Mouse (Mus musculus): ENCODE data around the gene Trmt10b. TPM values are rescaled to one million over a fixed set of nuclear protein-coding genes. Genes with fewer than 3 reads are reported as not detected.

Trmt10b gene
- total RNA-seq (2021): 10 to 100 TPM; 16.1 to 18.0 TPM

DNA sequence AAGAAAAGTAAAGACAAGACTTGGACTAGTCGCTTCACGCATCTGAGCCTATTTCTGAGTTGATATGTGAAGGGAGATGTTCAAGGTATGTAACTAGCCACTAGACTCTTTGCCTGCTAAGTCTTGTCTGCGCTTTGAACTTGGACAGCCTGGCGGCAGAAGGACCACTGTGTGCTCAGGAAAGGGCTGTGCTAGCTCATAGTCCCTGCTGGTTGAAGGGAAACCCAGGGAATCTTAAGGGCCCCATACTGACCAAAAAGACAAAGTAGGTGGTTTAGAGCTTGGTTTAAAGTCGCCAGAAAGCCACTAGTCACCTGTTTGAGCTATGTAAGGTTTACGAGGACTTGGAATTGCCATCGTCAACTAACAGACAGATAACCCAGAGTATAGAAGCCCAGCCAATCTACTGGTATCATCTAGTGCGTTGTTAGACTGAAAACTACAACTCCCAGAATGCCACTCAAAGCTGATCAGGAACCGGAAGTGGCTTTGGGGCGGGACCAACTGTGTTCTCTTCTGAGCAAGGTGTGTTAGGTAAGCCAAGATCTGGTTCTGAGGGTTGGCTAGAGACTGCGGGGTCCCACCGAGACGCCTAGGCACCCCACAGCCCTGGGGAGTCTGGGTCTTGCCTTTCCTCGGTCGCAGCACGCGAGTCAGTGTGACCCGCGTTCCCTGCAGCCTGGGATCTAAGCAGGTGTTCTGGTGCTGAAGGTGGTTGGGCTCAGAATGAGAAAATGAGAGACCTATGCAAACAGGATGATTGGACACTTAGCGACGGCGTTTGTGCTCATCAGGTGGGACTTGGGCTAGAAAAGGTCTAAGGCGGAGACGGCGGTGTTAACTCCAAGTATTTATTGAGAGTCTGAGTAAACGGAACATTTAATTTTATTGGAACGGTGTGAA lies at the start of gene Trmt10b:
Trmt10b (plus strand) TSS at position 466 of the 903 bp plus-strand sequence.
- DNase-seq (ENCODE audit: extremely low spot score in 1 of 2, low spot score in 1 of 2): peak; percentile 36 to 58

DNA sequence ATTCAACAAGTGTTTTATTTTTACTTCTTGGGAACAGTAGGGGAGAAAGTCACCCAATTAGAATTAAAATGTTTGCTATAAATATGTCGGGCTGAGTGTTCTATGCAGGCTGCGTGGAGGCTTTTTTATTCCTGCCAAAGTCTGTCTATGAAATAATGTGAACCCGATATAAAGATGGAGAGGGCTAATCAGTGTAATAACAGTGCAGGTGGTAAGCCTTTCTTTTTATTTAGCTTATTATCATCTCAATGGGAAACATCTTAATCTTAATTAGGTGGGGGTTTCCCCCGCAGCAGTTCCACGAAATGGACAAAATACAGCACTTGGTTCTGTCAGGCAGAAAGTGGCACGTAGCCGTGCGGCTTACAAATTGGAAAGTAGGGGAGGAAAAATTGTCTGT lies 45.7 kb upstream of the Trmt10b start:
- no peak for DNase-seq (ENCODE audit: extremely low spot score in 1 of 2, low spot score in 1 of 2)

DNA sequence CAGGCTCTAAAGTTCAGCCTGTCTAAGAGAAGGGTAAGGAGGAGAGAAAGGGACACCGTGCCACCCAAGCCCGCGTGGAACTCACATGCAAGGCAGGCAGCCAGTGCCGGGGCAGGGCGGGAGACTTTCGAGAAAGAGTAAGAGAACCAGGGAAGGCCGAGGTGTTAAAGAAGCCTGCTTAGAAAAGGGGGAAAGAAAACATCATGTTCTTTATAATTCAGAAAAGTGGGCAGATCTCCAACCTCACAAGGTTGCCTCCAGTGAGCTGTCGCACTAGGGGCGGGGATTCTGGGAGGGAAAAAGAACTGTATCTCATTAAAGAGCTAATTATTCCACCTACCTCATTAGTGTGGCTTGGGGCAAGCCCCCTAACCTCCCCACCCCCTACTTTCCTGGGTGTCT lies 44.1 kb upstream of the Trmt10b start:
- no peak for DNase-seq (ENCODE audit: extremely low spot score in 1 of 2, low spot score in 1 of 2)

GRCm38 (mm10) chr4:45253839-45254601 lies 42.9 kb upstream of the Trmt10b start:
- no peak for DNase-seq (ENCODE audit: extremely low spot score in 1 of 2, low spot score in 1 of 2)

GRCm38 (mm10) chr4:45259232-45259832 lies 37.6 kb upstream of the Trmt10b start:
- no peak for DNase-seq (ENCODE audit: extremely low spot score in 1 of 2, low spot score in 1 of 2)

- no peak for DNase-seq (ENCODE audit: extremely low spot score in 1 of 2, low spot score in 1 of 2)
These were observed 35.4 kb upstream of the Trmt10b start for GRCm38 (mm10) chr4:45261551-45261950.

- DNase-seq (ENCODE audit: extremely low spot score in 1 of 2, low spot score in 1 of 2): no peak
These were observed 29.0 kb upstream of the Trmt10b start for GRCm38 (mm10) chr4:45267883-45268282.

GRCm38 (mm10) chr4:45271041-45271452 lies 25.9 kb upstream of the Trmt10b start:
- DNase-seq (ENCODE audit: extremely low spot score in 1 of 2, low spot score in 1 of 2): peak; percentile 54 to 59

DNA sequence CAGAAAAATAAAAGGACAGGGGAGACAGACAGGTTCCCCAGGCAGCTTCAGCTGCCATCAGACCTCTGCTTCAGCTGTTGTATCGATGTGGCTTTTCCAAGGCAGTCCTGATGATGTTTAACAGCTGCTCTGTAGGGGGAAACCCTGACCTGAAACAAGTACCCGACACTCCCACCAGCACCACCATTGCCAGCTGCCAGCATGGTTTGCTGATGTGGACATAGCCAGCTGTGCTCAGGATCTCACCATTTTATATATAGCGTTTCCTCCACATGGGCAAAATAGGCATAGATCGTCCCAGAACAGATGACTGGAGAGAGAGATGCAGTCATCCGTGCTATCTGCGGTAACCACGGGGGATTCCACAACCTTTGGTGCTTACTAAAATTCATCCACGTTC lies 21.2 kb upstream of the Trmt10b start:
- no peak for DNase-seq (ENCODE audit: extremely low spot score in 1 of 2, low spot score in 1 of 2)

GRCm38 (mm10) chr4:45279292-45279691 lies 17.6 kb upstream of the Trmt10b start:
- DNase-seq (ENCODE audit: extremely low spot score in 1 of 2, low spot score in 1 of 2): no peak

DNA sequence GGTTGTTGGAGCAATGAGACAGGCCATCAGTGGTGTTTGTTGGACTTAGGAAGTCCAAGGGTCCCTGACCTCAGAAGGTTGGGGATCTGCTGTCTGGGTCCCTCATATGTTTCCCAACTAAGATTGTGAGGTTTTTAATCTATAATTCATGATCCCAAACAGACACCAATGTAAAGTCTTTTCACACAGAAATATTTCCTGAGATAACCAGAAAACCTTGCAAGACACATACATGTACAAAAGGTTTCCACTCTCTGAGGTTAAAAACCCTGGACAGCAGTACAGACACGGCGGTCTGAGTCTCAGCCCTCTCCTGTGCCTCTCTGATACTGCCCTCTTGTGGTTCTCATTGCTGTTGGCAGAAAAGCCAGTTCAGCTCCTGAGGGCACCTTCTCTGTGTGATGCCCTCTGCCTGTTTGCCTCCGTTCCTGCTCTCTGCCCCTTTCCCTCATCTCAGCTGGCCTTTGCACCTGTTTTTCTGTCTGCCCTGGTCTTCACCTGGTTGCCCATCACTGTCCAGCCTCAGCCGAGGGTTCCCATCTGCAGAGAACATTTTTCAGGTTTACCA lies 16.9 kb upstream of the Trmt10b start:
- DNase-seq (ENCODE audit: extremely low spot score in 1 of 2, low spot score in 1 of 2): peak in 1 of 2 experiments; percentile 46

GRCm38 (mm10) chr4:45286318-45286717 lies 10.6 kb upstream of the Trmt10b start:
- DNase-seq (ENCODE audit: extremely low spot score in 1 of 2, low spot score in 1 of 2): no peak

DNA sequence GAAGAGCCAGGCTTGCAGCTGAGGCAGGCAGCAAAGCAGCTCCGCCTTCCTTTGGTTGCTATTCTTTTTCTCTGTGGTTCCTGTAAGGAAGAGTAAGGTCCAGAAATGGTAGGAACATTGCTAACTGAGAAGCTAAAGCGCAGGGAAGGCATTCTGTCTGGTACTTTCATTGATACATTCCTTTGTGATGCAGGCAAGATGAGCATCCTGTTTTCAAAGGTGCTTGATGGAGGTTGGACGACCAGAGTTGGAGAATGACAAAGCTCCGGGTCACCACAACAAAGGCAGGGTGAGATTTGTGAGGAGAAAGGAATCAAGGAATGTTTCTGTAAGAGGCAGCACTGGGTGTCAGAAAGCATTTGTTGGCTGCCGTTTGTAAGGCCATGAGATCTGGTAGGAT lies 9.0 kb upstream of the Trmt10b start:
- no peak for DNase-seq (ENCODE audit: extremely low spot score in 1 of 2, low spot score in 1 of 2)

DNA sequence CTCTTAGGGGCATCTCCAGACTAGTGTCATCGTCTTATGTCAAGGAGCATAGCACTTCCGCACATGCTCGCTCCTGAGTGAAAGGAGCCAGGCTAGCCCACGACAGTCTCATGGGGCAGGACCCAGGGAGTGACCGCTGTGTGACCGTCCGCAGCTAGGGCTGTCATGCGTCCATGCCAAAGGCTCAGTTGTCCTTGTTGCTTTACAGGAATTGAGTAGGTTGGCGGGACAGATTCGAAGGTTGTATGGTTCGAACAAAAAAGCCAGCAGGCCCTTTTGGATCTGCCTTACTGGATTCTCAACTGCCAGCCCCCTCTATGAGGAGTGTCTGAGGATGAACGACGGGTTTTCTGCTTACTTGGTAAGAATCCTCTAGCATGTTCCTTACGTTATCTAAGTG lies 8.6 kb downstream of the Trmt10b start:
- no peak for DNase-seq (ENCODE audit: extremely low spot score in 1 of 2, low spot score in 1 of 2)

GRCm38 (mm10) chr4:45308046-45308445 lies 11.1 kb downstream of the Trmt10b start:
- DNase-seq (ENCODE audit: extremely low spot score in 1 of 2, low spot score in 1 of 2): peak in 1 of 2 experiments; percentile 16

GRCm38 (mm10) chr4:45308606-45309005 lies 11.7 kb downstream of the Trmt10b start:
- no peak for DNase-seq (ENCODE audit: extremely low spot score in 1 of 2, low spot score in 1 of 2)

DNA sequence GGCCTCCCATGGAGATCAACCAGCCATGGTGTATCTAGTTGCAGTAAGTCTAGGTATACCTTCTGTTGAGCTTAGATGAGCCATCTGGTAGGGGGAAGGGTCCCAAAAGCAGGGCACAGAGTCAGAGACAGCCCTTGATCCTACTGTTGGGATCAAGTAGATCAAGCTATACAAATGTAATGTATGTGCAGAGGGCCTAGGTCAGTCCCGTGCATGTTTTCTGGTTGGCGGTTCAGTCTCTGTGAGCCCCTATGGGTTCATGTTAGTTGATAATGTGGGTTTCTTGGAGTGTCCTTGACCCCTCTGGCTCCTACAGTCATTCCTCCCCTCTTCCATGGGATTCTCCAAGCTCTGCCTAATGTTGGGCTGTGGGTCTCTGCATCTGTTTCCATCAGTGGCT lies 14.1 kb downstream of the Trmt10b start:
- no peak for DNase-seq (ENCODE audit: extremely low spot score in 1 of 2, low spot score in 1 of 2)

DNA sequence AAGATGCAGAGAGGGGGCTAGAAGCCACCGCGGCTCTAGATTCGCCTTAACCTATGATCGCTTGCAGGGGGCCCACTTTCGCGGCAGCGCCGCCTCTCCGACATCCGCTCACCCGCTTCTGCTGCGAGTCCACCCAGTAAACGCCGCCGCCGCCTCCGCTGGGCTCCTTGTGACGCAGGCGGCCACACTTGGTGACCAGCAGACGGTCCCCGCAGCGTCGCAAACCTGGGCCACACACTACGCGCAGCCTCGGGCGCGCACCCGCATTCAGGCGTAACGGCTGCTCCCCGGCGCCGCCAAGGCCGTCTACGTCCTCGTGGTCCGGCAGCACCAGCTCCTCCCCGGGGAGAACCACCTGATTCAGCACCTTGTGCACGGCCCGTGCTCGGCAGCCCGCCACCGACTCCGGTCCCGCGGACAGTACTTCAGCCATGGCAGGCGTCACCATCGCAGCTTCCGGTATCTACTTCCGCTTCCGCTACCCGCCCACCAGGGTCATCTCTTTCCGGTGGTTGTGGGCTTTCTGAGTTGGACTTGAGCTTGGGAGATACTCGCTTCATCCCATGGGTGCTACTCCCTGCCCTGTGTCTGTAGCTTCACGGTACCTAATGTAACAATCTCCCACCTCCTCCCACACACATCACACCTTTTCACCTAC lies 23.4 kb downstream of the Trmt10b start:
- DNase-seq (ENCODE audit: extremely low spot score in 1 of 2, low spot score in 1 of 2): peak; percentile 70 to 80

GRCm38 (mm10) chr4:45331139-45331538 lies 34.2 kb downstream of the Trmt10b start:
- DNase-seq (ENCODE audit: extremely low spot score in 1 of 2, low spot score in 1 of 2): no peak

- no peak for DNase-seq (ENCODE audit: extremely low spot score in 1 of 2, low spot score in 1 of 2)
These were observed 35.5 kb downstream of the Trmt10b start for GRCm38 (mm10) chr4:45332466-45332865.

Measured in layer of hippocampus, postnatal 25 days (tissue).